Mouse (Mus musculus) midbrain, embryonic 11.5 days (tissue): ENCODE data around the gene Hist1h1d. TPM values are rescaled to one million over a fixed set of nuclear protein-coding genes. Genes with fewer than 3 reads are reported as not detected.
"Not testable (repeated sequence)": the region's sequence is repeated elsewhere in the genome, so short reads cannot be mapped to it uniquely, and the experiment has no call there.

ENCODE experiments used
- ATAC-seq: fragments of 200-750 bp; cut with Nextera tagmentation; 2 replicates; pipeline ENCODE4 v1.8.0; 2017; ENCODE audit warnings: moderate TSS enrichment, moderate library complexity; ENCODE audit not compliant: low FRiP score
- DNase-seq: peaks from one replicate; pipeline ENCODE4 v3.0.0; 2015; ENCODE audit warnings: low spot score; ENCODE audit errors: missing footprints
- H3K27ac ChIP-seq: fragments of 300-500 bp; sonication (generic); 2 replicates; pipeline ENCODE4 v1.5.1; 2014; ENCODE audit warnings: low read depth, low read length
- H3K27me3 ChIP-seq: fragments of 300-500 bp; sonication (generic); 2 replicates; pipeline ENCODE4 v1.6.1; 2014; ENCODE audit warnings: mild to moderate bottlenecking, low read length, moderate library complexity, mixed read lengths; ENCODE audit not compliant: control insufficient read depth, insufficient read depth
- H3K36me3 ChIP-seq: fragments of 300-500 bp; sonication (generic); 2 replicates; pipeline ENCODE4 v1.6.1; 2014; ENCODE audit warnings: mild to moderate bottlenecking, low read length, moderate library complexity, mixed read lengths; ENCODE audit not compliant: control insufficient read depth, insufficient read depth
- H3K4me1 ChIP-seq: fragments of 300-500 bp; sonication (generic); 2 replicates; pipeline ENCODE4 v1.6.1; 2014; ENCODE audit warnings: low read length; ENCODE audit not compliant: control insufficient read depth, insufficient read depth
- H3K4me2 ChIP-seq: fragments of 300-500 bp; sonication (generic); 2 replicates; pipeline ENCODE4 v1.6.1; 2014; ENCODE audit warnings: mild to moderate bottlenecking, moderate library complexity
- H3K4me3 ChIP-seq: fragments of 300-500 bp; sonication (generic); 2 replicates; pipeline ENCODE4 v1.5.1; 2014; ENCODE audit warnings: low read depth, low read length
- H3K9ac ChIP-seq: fragments of 300-500 bp; sonication (generic); 2 replicates; pipeline ENCODE4 v1.6.1; 2014; ENCODE audit warnings: low read length
- H3K9me3 ChIP-seq: fragments of 300-500 bp; sonication (generic); 2 replicates; pipeline ENCODE4 v1.6.1; 2016; ENCODE audit warnings: low read length; ENCODE audit not compliant: control insufficient read depth
- WGBS: fragments of 180-500 bp; shearing (Covaris S2); extraction: QIAGEN DNeasy Blood & Tissue Kit; methylation state at CpG from one replicate; pipeline ENCODE4 v1.1.7; 2014; 5-methylcytosine and 5-hydroxymethylcytosine counted together
- polyA plus RNA-seq: library from polyadenylated mRNA; unstranded; fragments of >200 nt; fragmentation: Nextera tagmentation; extraction: Ambion mirVana; gene quantifications from 2 replicates; pipeline ENCODE4 v1.2.1, GENCODE M21; 2014

Gene Hist1h1d
- polyA plus RNA-seq, 1 experiment from 2014 or later = 0.61 TPM

GRCm38 (mm10) chr13:23541497-23541896 lies 11.6 kb upstream of the Hist1h1d start:
- no peak for ATAC-seq
- Histone ChIP-seq H3K9ac (no peak overlapping the region), H3K9me3 (no peaks in the 10 kb centered on the region), H3K4me1 (peaks cover 8% of the 10 kb centered on the region; the same call in 1 of the 2 replicates), H3K4me2 (no peak overlapping the region), H3K4me3 (no peak overlapping the region), H3K36me3 (no peaks in the 10 kb centered on the region), H3K27ac (no peak overlapping the region), H3K27me3 (no peaks in the 10 kb centered on the region)
- DNase-seq = no peak
- WGBS = 82% methylated on average over 3 of the region's 3 CpGs

GRCm38 (mm10) chr13:23542225-23542980 lies 10.7 kb upstream of the Hist1h1d start:
- H3K4me2 ChIP-seq = peak overlapping the region; percentile 62
- ATAC-seq, H3K9me3 ChIP-seq, H3K27me3 ChIP-seq, H3K4me1 ChIP-seq, H3K36me3 ChIP-seq: not testable (repeated sequence)
- peak overlapping the region; percentile 74 for H3K9ac ChIP-seq
- WGBS = 2% methylated on average over 3 of the region's 3 CpGs
- H3K27ac ChIP-seq = peak overlapping the region; percentile 79
- peak; percentile 91 for DNase-seq
- H3K4me3 ChIP-seq = peak overlapping the region; percentile 43

GRCm38 (mm10) chr13:23542999-23543607 lies 10.0 kb upstream of the Hist1h1d start, which contains the start of gene Hist1h2bh:
Hist1h2bh (minus strand) TSS chr13:23543392.
- DNase-seq (peak; percentile 97), ATAC-seq (peak; percentile 93)
- peak within 1 kb of the TSS; percentile 74 for H3K9ac ChIP-seq
- peak within 1 kb of the TSS; percentile 62 for H3K4me2 ChIP-seq
- peak within 1 kb of the TSS; percentile 43 for H3K4me3 ChIP-seq
- H3K27me3 ChIP-seq, H3K36me3 ChIP-seq, H3K4me1 ChIP-seq, H3K9me3 ChIP-seq: not testable (repeated sequence)
- WGBS = under 1% methylated on average over 26 of the region's 42 CpGs
- peak within 1 kb of the TSS; percentile 90 for H3K27ac ChIP-seq

- Histone ChIP-seq H3K36me3 (no peaks in the 10 kb centered on the region), H3K9ac (peak within 1 kb of the TSS; percentile 74), H3K27ac (peak within 1 kb of the TSS; percentile 90), H3K4me3 (peak within 1 kb of the TSS; percentile 43), H3K9me3 (no peaks in the 10 kb centered on the region), H3K4me2 (peak within 1 kb of the TSS; percentile 62), H3K27me3 (no peaks in the 10 kb centered on the region), H3K4me1 (peaks cover 2% of the 10 kb centered on the region; the same call in 1 of the 2 replicates)
- ATAC-seq = peak; percentile 95
- DNase-seq = peak; percentile 99
- WGBS = under 1% methylated on average over 22 of the region's 45 CpGs
Observed at GRCm38 (mm10) chr13:23543965-23544786, 8.9 kb upstream of the Hist1h1d start, which contains the start of gene Hist1h3f. Hist1h3f (plus strand) TSS chr13:23544052.

GRCm38 (mm10) chr13:23544787-23545120 lies 8.3 kb upstream of the Hist1h1d start:
- peak overlapping the region; percentile 47; the same call in 1 of the 2 replicates for H3K9ac ChIP-seq
- 0% methylated on average over 11 of the region's 14 CpGs for whole genome bisulfite sequencing
- DNase-seq, H3K27me3 ChIP-seq, ATAC-seq, H3K4me1 ChIP-seq, H3K9me3 ChIP-seq, H3K36me3 ChIP-seq: not testable (repeated sequence)
- H3K4me2 ChIP-seq = peak overlapping the region; percentile 39
- peak overlapping the region; percentile 39 for H3K4me3 ChIP-seq
- H3K27ac ChIP-seq = peak overlapping the region; percentile 83; the same call in 1 of the 2 replicates

- ATAC-seq (no peak), DNase-seq (no peak)
- no peaks in the 10 kb centered on the region for H3K27me3 ChIP-seq
- no peak overlapping the region for H3K4me3 ChIP-seq
- H3K4me1 ChIP-seq = peaks cover 2% of the 10 kb centered on the region; the same call in 1 of the 2 replicates
- no peaks in the 10 kb centered on the region for H3K9me3 ChIP-seq
- no peaks in the 10 kb centered on the region for H3K36me3 ChIP-seq
- no peak overlapping the region for H3K9ac ChIP-seq
- WGBS = 87% methylated on average over 5 of the region's 5 CpGs
- H3K27ac ChIP-seq = no peak overlapping the region
- no peak overlapping the region for H3K4me2 ChIP-seq
Observed at GRCm38 (mm10) chr13:23546694-23547093, 6.4 kb upstream of the Hist1h1d start.

GRCm38 (mm10) chr13:23550761-23551145 lies 2.3 kb upstream of the Hist1h1d start:
- 10% methylated on average over 3 of the region's 3 CpGs for WGBS
- ATAC-seq (no peak), DNase-seq (peak; percentile 95)
- Histone ChIP-seq H3K27me3 (no peaks in the 10 kb centered on the region), H3K36me3 (no peaks in the 10 kb centered on the region), H3K4me2 (peak overlapping the region; percentile 51), H3K27ac (peak overlapping the region; percentile 90), H3K9ac (peak overlapping the region; percentile 69), H3K9me3 (no peaks in the 10 kb centered on the region), H3K4me1 (peaks cover 10% of the 10 kb centered on the region), H3K4me3 (peak overlapping the region; percentile 32)

- Histone ChIP-seq H3K27ac (peak within 1 kb of the TSS; percentile 90), H3K4me2 (peak within 1 kb of the TSS; percentile 51), H3K4me3 (peak within 1 kb of the TSS; percentile 32), H3K9ac (peak within 1 kb of the TSS; percentile 69)
- H3K9me3 ChIP-seq, H3K27me3 ChIP-seq, H3K4me1 ChIP-seq, H3K36me3 ChIP-seq: not testable (repeated sequence)
- ATAC-seq (peak; percentile 80), DNase-seq (peak; percentile 100)
- WGBS = under 1% methylated on average over 46 of the region's 47 CpGs
Observed at GRCm38 (mm10) chr13:23551146-23551834, 1.8 kb upstream of the Hist1h1d start, which contains the start of gene Hist1h4f. Hist1h4f (minus strand) TSS chr13:23551648.
